Mouse (Mus musculus): ENCODE data around the gene Suv39h2.
A peak's percentile ranks its signal among the peaks of the same experiment; 100 is the strongest.

Gene Suv39h2

DNA sequence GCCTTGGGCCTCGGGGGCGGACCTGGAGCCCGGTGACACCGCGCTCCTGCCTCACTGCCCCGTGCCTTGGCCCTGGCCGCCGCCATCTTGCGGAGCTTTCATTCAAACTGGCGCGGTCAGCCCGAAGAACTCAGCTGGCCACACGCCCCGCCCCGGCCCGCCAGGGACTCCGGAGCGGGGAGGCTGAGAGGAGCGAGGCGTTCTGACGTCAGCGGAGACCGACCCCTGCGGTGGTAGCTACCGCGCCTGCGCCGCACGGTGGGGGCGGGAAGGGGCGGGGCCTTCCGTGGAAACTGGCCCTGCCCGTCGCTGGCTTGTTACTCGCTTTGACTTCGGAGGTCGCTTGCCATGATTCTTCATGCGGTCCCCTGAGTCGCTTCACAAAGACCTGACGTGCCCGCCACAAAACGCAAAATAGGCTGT is at the start of gene Suv39h2:
Gene Suv39h2 (minus strand): TSS at position 171 of the 423 bp plus-strand sequence.
- peak; percentile 92 to 96 for DNase-seq (ENCODE audit: low spot score in 2 of 2)

GRCm38 (mm10) chr2:3522558-3522957 is 47.7 kb upstream of the Suv39h2 start:
- DNase-seq (ENCODE audit: low spot score in 2 of 2), result no peak

GRCm38 (mm10) chr2:3512552-3513454 is 38.0 kb upstream of the Suv39h2 start, which contains the start of the genes Gm45902, Hspa14 and Cdnf:
Gene Gm45902 (minus strand): TSS chr2:3512790.
Gene Hspa14 (minus strand): TSS chr2:3512814.
Gene Cdnf (plus strand): TSS chr2:3513030.
- peak; percentile 96 to 97 for DNase-seq (ENCODE audit: low spot score in 2 of 2)

GRCm38 (mm10) chr2:3512076-3512475 is 37.2 kb upstream of the Suv39h2 start:
- peak in 1 of 2 experiments; percentile 23 for DNase-seq (ENCODE audit: low spot score in 2 of 2)

DNA sequence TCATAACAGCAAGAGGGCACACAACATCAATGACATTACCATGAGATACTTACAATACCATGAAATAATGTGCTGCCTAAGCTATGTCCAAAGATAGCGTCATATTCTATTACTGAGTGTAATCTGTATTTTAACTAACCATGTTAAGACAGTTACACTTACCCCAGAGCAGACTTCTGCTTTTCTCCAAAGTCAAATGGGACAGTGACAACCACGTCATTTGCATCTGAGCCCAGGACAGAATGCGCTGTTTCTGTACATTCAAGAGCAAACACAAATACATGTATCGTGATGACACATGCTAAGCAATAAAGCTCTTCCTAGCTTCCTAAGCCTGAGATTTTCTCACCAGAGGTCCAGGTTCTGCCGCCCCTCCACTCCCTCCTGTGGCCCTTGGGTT is 26.1 kb upstream of the Suv39h2 start:
- no peak for DNase-seq (ENCODE audit: low spot score in 2 of 2)

GRCm38 (mm10) chr2:3499543-3499942 is 24.7 kb upstream of the Suv39h2 start:
- no peak for DNase-seq (ENCODE audit: low spot score in 2 of 2)

DNA sequence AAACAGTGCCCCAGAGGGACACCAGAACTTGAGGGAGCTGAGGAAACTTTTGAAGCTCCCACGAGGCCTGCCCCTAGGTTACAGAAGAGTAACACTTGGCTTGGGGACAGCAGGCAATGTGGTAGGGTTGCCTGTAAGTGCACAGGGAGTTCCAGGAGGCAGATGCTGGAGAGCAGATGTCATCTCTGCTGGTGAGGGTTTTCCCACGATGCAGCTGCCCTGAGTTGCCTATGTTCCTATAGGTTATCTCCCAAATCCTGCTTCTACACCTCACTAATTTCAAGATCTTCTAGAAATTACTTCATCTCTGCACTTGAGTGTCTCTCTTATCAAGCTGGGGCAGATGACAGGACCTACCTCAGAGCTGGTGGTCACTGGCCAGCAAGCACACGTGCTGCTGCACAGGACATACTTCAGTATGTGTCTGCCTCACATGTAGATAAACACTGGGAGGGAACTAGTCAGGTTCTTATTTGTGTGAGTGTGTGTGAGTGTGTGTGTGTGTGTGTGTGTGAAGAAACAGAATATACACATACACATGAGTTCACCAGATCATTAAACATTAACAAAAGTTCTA is 19.1 kb upstream of the Suv39h2 start:
- no peak for DNase-seq (ENCODE audit: low spot score in 2 of 2)

DNA sequence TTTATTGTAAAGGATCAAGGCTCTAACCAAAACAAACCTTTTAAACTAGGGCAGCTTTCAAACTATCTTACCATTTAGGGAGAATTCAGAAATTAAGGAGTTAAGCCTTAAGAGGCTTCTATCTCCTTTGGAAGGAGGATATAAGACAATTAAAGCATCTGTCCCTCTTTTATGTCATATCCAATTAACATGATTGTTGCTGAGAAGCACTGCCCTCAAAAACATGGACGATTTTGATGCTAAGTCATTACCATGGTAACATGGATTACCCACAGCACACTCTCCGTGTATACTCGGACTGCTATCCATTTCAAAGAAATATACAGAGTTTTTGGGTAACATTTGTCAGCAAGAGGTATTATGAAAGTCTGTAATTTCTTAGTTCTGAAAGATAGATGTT is 15.0 kb upstream of the Suv39h2 start:
- no peak for DNase-seq (ENCODE audit: low spot score in 2 of 2)

- DNase-seq (ENCODE audit: low spot score in 2 of 2), result no peak
Observed at GRCm38 (mm10) chr2:3480239-3480638, 5.4 kb upstream of the Suv39h2 start.

DNA sequence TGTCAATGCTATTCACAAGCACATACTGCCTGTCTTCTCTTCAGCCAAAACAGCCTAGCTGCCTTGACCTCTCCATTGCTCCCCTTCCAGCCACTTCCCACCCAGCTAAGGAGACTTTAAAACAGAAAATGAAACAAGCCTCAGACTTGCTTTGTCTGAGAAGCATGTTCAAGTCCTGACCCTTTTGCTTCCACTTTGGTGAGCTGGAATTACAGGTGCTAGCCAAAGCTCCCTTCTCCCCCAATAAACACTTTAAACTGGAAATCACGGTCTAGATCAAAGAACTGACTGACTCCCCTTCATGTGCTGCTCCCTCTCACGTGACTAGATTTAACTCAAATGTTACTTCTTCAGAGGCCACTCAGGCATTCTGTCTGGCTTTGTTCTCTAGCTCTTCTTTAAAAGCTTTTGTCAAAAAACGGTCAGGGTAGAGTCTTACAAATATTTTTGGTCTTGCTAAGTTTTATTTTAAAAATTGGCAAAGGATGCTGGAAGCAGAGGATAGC is 968 bp upstream of the Suv39h2 start:
- DNase-seq (ENCODE audit: low spot score in 2 of 2), result no peak

GRCm38 (mm10) chr2:3474361-3474805 is 448 bp downstream of the Suv39h2 start:
- peak; percentile 45 to 64 for DNase-seq (ENCODE audit: low spot score in 2 of 2)

DNA sequence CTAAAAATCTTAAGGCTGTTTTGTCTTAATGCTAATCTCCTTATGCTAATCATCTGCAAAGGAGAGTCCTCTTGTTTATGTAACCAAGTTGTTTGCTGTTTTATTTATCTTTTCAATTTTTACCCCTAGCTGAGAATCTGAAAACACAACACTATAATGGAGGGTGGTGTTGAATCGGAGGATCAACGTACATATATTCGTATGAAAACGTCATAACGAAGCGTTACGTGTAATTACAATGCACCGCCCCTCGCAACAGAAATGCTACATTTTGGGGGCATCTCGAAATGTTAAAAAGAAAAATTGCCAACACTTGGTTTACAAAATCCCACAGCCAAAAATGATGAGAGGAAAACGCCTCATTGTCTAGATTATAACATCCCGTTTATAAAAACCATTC is 940 bp downstream of the Suv39h2 start:
- no peak for DNase-seq (ENCODE audit: low spot score in 2 of 2)

DNA sequence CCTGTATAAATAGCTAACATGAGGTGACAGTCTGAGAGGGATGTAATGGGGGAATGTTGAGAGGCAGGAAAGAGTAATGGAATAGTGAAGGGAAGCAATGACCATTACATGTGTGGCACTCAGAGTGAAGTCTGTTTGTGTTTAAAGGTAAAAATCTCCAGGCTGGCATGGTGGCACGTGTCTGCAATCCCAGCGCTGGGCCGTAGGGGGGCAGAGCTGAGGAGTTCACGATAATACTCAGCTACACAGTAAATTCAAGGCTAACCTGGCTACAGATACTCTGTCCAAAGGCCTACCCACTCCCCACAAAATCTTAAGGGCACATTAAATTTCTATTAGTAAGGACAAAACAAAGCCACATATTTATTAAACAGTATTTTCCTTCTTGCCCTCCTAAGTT is 18.2 kb downstream of the Suv39h2 start:
- DNase-seq (ENCODE audit: low spot score in 2 of 2), result no peak

GRCm38 (mm10) chr2:3453096-3453495 is 21.7 kb downstream of the Suv39h2 start:
- no peak for DNase-seq (ENCODE audit: low spot score in 2 of 2)

DNA sequence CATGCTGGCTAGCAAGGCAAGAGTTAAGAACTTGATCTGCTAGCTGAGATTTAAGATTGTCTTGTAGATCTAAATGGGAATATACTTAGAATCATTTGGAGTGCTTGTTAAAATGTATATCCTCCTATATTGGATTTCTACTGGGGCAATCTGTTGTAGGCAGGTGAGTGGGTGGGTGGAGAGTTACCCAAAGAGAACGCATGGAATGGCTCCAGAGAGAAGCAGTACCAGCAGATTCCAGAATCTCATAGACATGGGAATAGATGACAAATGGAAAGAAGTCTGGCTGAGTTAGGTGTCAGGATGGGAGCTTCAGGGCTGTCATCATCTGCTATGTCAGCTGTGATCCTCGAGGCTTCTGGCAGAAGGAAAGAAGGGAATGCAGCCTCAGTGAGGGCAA is 25.4 kb downstream of the Suv39h2 start:
- peak in 1 of 2 experiments; percentile 33 for DNase-seq (ENCODE audit: low spot score in 2 of 2)

- no peak for DNase-seq (ENCODE audit: low spot score in 2 of 2)
Observed at GRCm38 (mm10) chr2:3445984-3446383, 28.8 kb downstream of the Suv39h2 start.

DNA sequence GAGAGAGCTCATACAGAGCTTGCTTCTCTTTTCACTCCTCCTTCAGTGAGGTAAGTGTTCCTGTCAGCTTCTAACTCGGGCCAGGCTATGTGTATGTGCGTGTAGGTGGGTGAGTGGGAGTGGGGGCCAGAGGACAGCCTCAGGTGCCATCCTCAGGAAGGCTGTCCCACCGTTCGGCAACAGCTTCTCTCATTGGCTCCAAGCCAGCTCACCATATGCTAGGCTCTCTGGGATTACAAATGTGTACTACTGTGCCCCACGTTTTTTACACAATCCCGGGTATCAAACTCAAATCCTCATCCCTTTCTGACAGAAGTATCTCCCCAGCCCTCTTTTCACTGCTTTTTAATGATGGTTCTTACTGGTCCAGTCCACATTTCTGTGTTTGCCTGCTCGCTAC is 30.6 kb downstream of the Suv39h2 start:
- no peak for DNase-seq (ENCODE audit: low spot score in 2 of 2)

DNA sequence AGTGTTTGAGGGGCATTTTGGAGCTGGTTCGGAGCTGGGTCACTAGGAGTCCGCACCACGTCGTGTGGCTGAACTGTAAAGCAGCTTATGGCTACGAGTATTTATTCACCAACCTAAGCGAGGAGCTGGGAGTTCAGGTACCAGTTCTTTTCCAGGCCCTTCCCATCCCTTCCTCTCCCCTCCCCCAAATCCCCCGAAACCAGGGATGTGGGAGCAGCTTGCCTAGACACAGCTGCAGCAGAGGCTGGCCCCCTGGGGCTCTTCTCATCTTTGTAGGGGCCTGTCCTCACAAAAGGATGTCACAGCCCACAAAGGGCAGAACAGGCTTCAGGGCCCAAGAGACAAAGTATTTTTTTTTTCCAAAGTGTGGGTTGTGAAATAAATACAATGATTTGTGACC is 36.9 kb downstream of the Suv39h2 start:
- no peak for DNase-seq (ENCODE audit: low spot score in 2 of 2)

DNA sequence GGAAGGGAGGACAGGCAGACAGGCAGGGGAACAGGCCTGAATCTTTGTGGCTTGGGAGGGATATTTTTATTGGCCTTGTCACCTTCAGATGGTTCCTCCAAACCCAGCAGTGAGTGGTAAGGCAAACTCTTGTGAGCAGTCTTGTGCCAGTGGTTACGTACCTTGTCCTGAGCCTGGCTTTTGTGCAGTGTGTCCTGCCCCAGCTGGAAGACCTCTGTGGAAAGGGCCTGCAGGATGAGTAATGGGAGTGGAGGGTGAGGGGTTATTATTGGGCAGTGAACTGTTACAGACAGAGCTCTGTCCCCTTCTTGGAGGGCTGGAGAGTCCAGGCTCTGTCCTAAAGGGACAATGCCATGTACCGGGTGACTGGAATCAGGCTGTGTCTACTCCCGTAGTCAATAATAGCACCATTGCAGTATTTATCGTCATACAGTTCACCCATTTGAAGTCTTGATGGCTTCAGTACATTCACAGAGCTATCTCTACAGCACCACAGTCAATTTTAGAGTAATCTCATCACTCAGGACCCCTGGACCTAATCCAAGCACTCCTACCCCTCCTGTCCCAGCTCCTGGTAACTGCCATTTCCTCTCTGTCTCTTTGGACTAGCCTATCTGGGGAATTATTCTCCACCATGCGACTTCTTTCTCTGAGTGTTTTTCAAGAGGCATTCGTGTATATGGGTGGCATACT is 39.3 kb downstream of the Suv39h2 start:
- DNase-seq (ENCODE audit: low spot score in 2 of 2), result no peak

- DNase-seq (ENCODE audit: low spot score in 2 of 2), result no peak
Observed at GRCm38 (mm10) chr2:3430956-3431355, 43.9 kb downstream of the Suv39h2 start.

DNA sequence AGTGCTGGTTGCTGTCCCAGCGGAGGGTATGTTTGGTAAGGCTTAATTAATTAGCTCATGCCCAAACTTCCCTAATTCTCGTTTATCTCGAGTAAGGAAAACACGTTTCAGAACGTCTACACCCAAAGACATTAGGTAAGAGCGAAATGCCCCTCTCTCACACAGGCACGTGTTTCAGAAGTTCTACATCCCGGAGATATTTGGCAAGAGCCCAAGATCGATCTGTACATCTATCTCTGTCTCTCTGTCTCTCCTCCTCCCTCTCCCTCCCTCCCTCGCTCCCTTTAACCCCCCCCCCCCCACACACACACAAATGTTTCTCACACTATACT is 50.3 kb downstream of the Suv39h2 start:
- DNase-seq (ENCODE audit: low spot score in 2 of 2), result no peak
